Mouse (Mus musculus) megakaryocyte, embryonic 14.5 days (primary cell): ENCODE data around the gene Igf2r. TPM values are rescaled to one million over a fixed set of nuclear protein-coding genes. Genes with fewer than 3 reads are reported as not detected.

ENCODE experiments used
- H3K27me3 ChIP-seq: replicated peaks from 2 replicates; pipeline ENCODE3; 2012; ENCODE audit warnings: inconsistent platforms
- H3K36me3 ChIP-seq: replicated peaks from 2 replicates; pipeline ENCODE3; 2012; ENCODE audit warnings: low read length, inconsistent platforms, mixed read lengths
- H3K4me1 ChIP-seq: 2 replicates; pipeline ENCODE4 v1.6.1; 2012; ENCODE audit warnings: inconsistent platforms
- H3K4me3 ChIP-seq: replicated peaks from 2 replicates; pipeline ENCODE3; 2012; ENCODE audit warnings: moderate library complexity, mild to moderate bottlenecking, inconsistent platforms
- H3K9me3 ChIP-seq: 2 replicates; pipeline ENCODE4 v1.6.1; 2012; ENCODE audit warnings: inconsistent platforms
- FLI1 ChIP-seq: IDR thresholded peaks from 2 replicates; pipeline ENCODE4 v1.6.1; 2012; ENCODE audit warnings: low read length, inconsistent platforms, mixed read lengths
- GATA1 ChIP-seq: IDR thresholded peaks from 3 replicates; pipeline ENCODE4 v1.6.1; 2012; ENCODE audit warnings: mixed read lengths, low read length, inconsistent platforms, borderline replicate concordance
- polyA plus RNA-seq: library from polyadenylated mRNA; stranded (reverse); fragments of >175 nt; gene quantifications from 2 replicates; pipeline ENCODE4 v1.2.3, GENCODE M21; 2012; ENCODE audit warnings: low replicate concordance; ENCODE audit not compliant: insufficient read depth

The Igf2r gene
- polyA plus RNA-seq, 1 experiment: 1.0 TPM

DNA sequence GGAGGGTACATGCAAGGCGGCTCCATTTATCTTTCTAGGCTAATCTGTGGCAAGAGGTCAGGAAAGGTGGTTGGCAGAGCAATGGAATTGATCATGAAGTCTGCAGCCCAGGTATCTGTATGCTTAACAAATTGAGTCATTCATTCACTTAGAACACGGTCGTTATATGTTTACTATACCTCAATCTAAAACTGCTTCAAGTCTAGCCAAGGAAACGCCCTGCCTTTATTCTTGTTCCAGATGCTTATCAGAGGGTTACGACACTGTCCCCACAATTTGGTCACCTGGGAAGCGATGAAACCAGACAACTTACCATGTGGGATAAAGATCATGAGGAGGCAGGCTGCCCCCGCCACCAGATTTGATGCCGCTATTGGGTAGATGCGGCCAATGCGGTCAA lies 110.2 kb downstream of the Igf2r start:
- H3K36me3 ChIP-seq: no peaks in the 10 kb centered on the region
- no peaks in the 10 kb centered on the region for H3K9me3 ChIP-seq
- H3K4me1 ChIP-seq: peaks cover 11% of the 10 kb centered on the region
- no peak for TF ChIP-seq GATA1
- no peak overlapping the region for H3K4me3 ChIP-seq
- H3K27me3 ChIP-seq: peaks cover 45% of the 10 kb centered on the region

DNA sequence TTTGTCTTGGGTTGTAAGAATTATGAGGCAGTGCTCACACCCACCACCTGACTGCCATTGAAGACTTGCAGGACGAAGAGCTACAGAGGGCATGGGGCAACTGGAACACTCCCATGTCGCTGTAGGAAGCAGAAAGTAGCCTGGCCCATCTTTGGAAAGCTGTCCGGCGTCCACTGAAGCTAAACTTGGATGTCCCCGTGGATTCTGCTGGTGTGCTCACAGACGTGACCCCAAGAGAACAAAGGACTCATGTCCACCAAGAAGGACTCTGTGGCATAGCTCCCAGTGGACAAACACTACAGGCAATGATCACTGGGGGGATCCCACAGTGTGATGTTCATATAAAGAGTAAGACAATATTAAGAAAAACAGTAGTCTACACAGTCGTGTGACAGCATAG lies 110.7 kb downstream of the Igf2r start:
- TF ChIP-seq GATA1 (no peak), FLI1 (no peak)
- Histone ChIP-seq H3K36me3 (no peaks in the 10 kb centered on the region), H3K4me3 (no peak overlapping the region), H3K27me3 (peaks cover 41% of the 10 kb centered on the region), H3K4me1 (peaks cover 11% of the 10 kb centered on the region), H3K9me3 (no peaks in the 10 kb centered on the region)

DNA sequence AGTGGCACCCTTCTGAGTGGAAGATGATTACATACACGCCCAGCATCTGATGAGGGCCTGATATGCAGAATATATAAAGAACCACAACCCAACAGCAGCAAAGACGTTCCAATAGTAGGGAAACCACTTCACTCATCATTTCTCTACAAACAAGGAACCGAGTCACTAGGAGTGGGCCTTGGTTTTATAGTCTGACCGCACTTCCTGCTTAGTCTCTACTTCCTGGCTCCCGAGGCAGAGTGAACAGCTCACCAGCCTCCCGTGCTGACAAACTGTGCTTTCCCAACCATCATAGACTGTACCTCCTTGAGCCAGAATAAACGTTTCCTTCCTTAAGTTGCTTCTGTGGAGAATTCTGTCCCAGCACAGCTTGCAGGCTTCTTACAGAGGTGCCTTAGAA lies 113.6 kb downstream of the Igf2r start:
- no peak for TF ChIP-seq GATA1
- TF ChIP-seq FLI1: no peak
- H3K4me3 ChIP-seq: no peak overlapping the region
- H3K4me1 ChIP-seq: peaks cover 11% of the 10 kb centered on the region
- H3K9me3 ChIP-seq: no peaks in the 10 kb centered on the region
- peaks cover 23% of the 10 kb centered on the region for H3K27me3 ChIP-seq
- no peaks in the 10 kb centered on the region for H3K36me3 ChIP-seq

DNA sequence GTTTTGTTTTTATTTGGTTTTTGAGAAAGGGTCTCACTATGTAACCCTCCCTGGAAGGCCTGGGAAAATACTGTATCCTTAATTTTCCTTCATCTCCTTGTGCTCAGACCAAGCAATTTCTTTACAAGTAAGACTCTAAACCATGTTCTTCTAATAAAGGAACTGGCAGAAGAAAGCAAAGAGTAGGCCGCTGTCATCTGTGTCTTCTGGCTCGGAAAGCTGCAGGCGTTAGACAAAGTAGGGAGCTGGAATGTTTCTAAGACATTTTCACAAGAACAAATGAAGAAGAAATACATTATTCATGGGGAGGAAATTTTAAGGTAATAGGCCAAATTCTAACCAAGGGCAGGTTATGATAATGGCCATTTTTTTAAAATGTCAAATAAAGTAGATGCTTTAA lies 115.4 kb downstream of the Igf2r start:
- Histone ChIP-seq H3K4me3 (no peak overlapping the region), H3K4me1 (peaks cover 11% of the 10 kb centered on the region), H3K9me3 (no peaks in the 10 kb centered on the region), H3K27me3 (peaks cover 22% of the 10 kb centered on the region), H3K36me3 (no peaks in the 10 kb centered on the region)
- TF ChIP-seq GATA1: no peak
- TF ChIP-seq FLI1: no peak

DNA sequence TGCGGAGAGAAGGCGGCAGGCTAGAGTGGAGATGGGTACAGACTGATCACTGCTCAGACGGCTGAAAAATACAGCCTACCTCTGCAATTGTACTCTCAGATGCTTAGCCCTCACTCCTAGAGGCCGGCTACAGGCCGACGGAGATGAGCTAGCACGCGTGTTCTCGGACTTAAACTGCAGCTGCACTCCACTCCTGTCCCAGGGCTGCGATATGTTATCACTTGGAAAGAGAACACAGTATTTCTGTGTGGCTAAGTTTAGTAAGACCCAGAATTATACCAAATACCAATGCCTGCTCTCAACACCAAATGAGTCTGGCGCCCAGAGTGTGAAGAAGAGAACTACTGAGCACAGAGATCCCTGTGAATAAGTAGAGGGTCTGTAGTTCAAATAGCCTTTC lies 116.9 kb downstream of the Igf2r start:
- TF ChIP-seq GATA1: no peak
- TF ChIP-seq FLI1: no peak
- Histone ChIP-seq H3K4me3 (no peak overlapping the region), H3K4me1 (peaks cover 11% of the 10 kb centered on the region), H3K27me3 (peaks cover 18% of the 10 kb centered on the region), H3K36me3 (no peaks in the 10 kb centered on the region), H3K9me3 (no peaks in the 10 kb centered on the region)

DNA sequence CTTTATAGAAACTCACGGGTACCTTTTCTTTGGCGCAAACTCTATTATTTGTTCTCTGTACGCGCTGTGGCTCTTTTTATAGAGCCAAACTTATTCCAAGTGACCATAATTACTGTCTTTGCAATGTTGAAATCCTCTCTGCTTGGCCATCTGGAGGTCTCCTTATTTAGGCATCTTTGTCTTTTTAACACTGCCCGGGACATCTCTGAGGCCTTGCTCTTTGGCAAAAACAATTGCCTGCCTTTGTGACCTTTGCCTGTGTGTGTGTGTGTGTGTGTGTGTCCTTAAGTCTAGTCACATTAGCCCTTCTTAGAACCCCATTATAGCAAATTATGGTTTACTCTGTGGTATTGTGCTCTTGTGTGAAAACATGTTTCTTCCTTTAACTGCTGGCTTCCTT lies 124.0 kb downstream of the Igf2r start:
- H3K27me3 ChIP-seq: peaks cover 5% of the 10 kb centered on the region
- TF ChIP-seq FLI1 (no peak), GATA1 (no peak)
- no peaks in the 10 kb centered on the region for H3K36me3 ChIP-seq
- peaks cover under 1% of the 10 kb centered on the region for H3K9me3 ChIP-seq
- no peak overlapping the region for H3K4me3 ChIP-seq
- H3K4me1 ChIP-seq: no peaks in the 10 kb centered on the region

DNA sequence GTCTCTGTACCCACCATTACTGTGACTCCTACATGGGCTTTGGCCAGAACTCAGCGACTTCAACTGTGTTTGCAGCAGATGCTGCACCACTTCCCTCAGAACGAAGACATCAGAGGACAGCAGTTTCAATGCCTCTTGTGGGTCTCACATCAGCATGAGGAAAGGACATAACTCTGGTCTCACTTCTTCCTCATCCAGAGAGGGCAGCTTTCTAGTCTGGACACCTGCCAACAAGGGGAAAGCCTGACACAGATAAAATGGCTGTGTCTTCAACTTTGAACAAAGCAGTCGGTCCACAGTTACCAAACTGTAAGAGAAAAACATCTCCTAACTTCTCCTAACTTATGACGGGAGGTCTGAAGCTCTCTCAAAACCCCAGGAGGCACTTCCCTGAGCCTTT lies 128.4 kb downstream of the Igf2r start:
- H3K9me3 ChIP-seq: peaks cover 16% of the 10 kb centered on the region
- H3K27me3 ChIP-seq: no peaks in the 10 kb centered on the region
- TF ChIP-seq FLI1 (no peak), GATA1 (no peak)
- no peaks in the 10 kb centered on the region for H3K4me1 ChIP-seq
- no peak overlapping the region for H3K4me3 ChIP-seq
- H3K36me3 ChIP-seq: no peaks in the 10 kb centered on the region

DNA sequence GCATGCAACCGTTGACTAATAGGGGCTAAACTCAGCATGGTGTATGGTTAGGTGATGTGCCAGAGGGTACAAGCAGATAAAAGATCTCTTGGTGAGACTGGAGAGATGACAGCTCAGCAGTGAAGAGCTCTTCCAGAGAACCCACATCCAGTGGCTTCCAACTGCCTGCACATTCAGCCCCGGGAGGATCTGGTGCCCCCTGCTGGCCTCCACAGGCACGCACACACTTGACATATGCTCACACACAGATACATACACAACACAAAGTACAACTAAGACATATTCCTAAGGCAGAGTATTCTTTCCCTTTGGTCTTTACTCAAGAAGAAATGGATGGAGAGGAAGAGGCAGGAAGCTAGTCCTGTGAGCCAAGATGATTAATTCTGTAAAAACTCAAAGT lies 129.9 kb downstream of the Igf2r start:
- Histone ChIP-seq H3K36me3 (no peaks in the 10 kb centered on the region), H3K4me3 (no peak overlapping the region), H3K4me1 (no peaks in the 10 kb centered on the region), H3K9me3 (peaks cover 16% of the 10 kb centered on the region), H3K27me3 (peaks cover 2% of the 10 kb centered on the region)
- TF ChIP-seq FLI1 (no peak), GATA1 (no peak)

DNA sequence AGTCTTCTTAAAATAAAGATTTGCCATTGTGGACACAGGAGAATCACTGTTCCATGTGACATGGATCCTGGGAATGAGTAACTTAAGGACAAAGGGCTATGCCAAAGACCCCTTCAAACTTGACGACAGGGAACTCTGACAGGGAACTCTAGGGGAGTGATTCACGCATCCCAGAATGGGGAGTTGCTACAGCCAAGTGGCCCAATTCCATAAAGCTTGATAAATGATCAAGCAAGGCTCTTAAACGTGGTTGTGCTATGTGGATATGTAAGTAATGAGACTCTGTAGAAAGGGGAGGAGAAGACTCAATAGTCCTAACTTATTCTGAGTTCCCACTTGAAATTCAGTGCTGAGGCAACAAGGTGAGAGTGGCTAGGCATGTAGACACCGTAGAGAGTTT lies 134.7 kb downstream of the Igf2r start:
- TF ChIP-seq FLI1 (no peak), GATA1 (no peak)
- peaks cover 10% of the 10 kb centered on the region for H3K9me3 ChIP-seq
- no peaks in the 10 kb centered on the region for H3K4me1 ChIP-seq
- H3K36me3 ChIP-seq: no peaks in the 10 kb centered on the region
- peaks cover 13% of the 10 kb centered on the region for H3K27me3 ChIP-seq
- no peak overlapping the region for H3K4me3 ChIP-seq

Other genes with a start within 250 kb of the Igf2r start
- gene Slc22a2, start 185.5 kb downstream of the Igf2r start, polyA plus RNA-seq: not detected in 2 replicates
- not detected in 2 replicates for gene Slc22a1, start 93.8 kb downstream of the Igf2r start, polyA plus RNA-seq
- not detected in 2 replicates for gene Mas1, start 98.5 kb upstream of the Igf2r start, polyA plus RNA-seq
- gene Mrgprh, start 106.4 kb upstream of the Igf2r start, polyA plus RNA-seq: not detected in 2 replicates
- gene Pnldc1, start 140.6 kb upstream of the Igf2r start, polyA plus RNA-seq: not detected in 2 replicates
- 12.9 and 20.7 TPM in 2 replicates for gene Tcp1, start 146.0 kb upstream of the Igf2r start, polyA plus RNA-seq
- gene Mrpl18, start 146.7 kb upstream of the Igf2r start, polyA plus RNA-seq: 21.3 and 86.7 TPM in 2 replicates
- not detected in 2 replicates for gene Acat3, start 170.9 kb upstream of the Igf2r start, polyA plus RNA-seq
- gene Acat2, start 191.1 kb upstream of the Igf2r start, polyA plus RNA-seq: 6.8 and 29.7 TPM in 2 replicates
- 5.3 and 15.9 TPM in 2 replicates for gene Wtap, start 224.5 kb upstream of the Igf2r start, polyA plus RNA-seq
- gene Sod2, start 237.2 kb upstream of the Igf2r start, polyA plus RNA-seq: 237 and 328 TPM in 2 replicates